Mouse (Mus musculus) brain, adult 10 weeks (tissue): Measurements from ENCODE around the gene Olfr978. TPM values are rescaled to one million over a fixed set of nuclear protein-coding genes. Genes with fewer than 3 reads are reported as not detected.

ENCODE experiments used
- polyA plus RNA-seq: library from polyadenylated mRNA; stranded (reverse); fragments of 350-450 nt; fragmentation: Illumina TruSeq; extraction: RNeasy Lipid Tissue Mini Kit (QIAGEN cat#74804); gene quantifications from one replicate; pipeline ENCODE4 v1.2.3, GENCODE M21; 2015; ENCODE audit warnings: low read depth, low replicate concordance

Olfr978 gene
- not detected for polyA plus RNA-seq

DNA sequence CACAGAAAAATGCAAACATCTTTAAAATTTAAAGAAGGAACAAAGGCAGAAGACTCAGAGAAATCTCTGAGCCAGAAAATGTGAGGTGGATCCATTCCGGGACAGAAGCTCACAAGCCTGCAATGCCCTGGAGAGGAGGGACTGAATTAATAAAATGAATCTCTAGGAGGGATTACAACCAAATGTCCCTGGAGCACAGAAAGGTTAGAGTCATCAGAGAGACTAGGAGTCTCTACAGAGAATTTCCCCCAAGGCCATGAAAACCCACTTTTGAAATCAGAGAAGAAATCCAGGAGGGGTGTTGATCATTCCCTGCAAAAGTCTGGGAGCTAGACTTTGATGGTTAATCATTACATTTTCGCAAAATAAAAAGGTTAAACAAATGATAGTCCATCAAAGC is at the start of gene Olfr978:
Gene Olfr978, plus strand, starts transcription at position 301 of the 400 bp plus-strand sequence.

DNA sequence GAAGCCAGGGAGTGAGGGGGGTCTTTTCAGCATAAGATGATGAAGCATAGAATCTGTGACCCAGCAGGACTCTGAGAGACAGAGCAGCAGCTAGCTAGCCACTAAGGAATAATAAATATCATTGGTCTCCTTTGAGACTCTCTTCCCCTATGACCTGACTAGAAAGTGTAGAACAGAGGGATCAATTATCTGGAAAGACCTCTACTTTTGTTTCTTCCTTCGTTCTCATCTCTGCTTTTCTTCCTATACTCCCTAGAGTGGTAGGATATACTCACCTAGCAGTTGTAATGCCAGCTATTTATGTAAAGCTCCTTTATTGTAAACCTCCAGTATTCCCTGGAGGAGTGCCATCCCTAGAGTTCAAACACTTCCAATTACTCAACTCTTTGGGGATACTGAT is 40.0 kb upstream of the Olfr978 start, which contains the start of gene Olfr975:
Gene Olfr975, minus strand, starts transcription at position 101 of the 400 bp plus-strand sequence.

DNA sequence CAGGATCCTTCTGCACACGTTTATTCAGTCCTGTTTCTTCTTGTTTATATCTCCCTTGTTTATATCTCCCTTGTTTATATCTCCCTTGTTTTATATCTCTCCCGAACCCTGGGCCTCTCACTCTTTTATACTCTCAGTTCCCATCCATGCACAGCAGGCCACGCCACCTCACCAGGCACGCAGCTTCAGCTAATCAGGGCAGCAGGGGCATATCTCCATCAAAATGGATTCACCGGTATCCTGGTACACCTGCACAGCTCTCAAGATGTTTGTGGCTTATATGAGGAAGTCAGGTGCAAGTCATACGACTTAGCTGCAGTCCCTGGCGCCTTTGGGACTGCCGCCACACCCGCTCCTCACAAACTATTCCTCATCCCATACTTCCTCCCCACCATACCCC is 30.9 kb upstream of the Olfr978 start, which contains the start of gene Olfr976:
Gene Olfr976, minus strand, starts transcription at position 101 of the 400 bp plus-strand sequence.

DNA sequence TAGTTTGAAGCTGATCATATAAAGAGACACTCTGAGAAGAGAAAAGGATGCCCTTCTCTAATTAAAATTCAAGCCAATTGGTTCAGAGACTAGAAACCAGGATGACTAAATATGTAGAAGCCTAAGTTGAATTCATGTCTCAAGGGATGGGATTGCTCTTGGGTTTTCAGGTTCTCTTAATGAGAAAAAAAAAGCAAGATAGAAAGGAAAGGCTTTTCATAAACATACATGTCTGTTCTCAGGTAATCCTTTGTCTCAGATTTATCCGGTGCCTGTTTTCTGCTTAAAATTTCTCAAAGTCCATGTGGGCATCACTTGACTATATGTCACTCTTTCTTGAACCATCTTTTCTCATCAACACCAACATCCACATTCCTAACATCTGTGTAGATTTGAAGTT is 11.5 kb downstream of the Olfr978 start, which contains the start of gene Olfr979:
Gene Olfr979, minus strand, starts transcription at position 101 of the 400 bp plus-strand sequence.

DNA sequence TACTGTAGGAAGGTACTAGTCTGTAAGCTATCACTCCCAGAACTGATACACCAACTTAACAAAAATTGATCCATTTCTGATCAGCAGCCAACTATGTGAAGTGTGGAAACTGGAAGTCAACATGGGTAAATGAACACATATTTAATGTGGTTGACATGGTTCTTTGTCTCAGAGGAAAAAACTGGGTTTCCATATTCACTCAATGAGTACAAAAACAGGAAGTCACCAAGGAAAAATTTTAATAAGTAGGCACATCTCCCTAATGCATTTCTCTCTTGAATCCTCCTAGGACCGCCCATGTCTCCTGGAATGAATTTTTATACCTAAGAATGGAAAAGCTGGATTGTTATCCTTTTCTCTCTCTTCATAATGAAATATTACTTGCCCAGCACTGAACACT is 17.6 kb downstream of the Olfr978 start, which contains the start of gene Olfr980:
Gene Olfr980, minus strand, starts transcription at position 101 of the 400 bp plus-strand sequence.

DNA sequence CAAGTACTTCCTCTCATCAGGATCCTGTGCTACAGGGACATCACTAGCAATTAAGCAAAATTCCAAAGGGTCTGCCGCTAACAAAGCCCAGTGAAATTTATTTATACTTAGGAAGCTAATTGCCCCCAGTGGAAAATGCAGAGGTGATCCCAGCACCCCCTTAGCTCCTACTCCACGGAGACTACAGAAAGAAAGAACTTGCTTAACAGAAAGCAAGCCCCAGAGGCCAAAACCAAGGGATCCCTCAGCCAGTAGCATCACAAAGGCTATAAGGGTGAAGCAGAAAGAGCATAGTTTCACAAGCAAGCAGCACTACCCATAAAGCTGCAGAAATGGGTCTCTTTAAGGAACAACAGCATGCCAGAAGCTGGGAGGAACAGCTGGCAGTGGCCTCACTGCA is 29.3 kb downstream of the Olfr978 start, which contains the start of gene Olfr981:
Gene Olfr981, plus strand, starts transcription at position 301 of the 400 bp plus-strand sequence.

Other genes starting within 250 kb of the Olfr978 start
- not detected for gene Olfr967, start 245.9 kb upstream of the Olfr978 start, polyA plus RNA-seq
- gene Olfr968, start 208.9 kb upstream of the Olfr978 start, polyA plus RNA-seq, result not detected
- not detected for gene Olfr969, start 201.2 kb upstream of the Olfr978 start, polyA plus RNA-seq
- not detected for gene Olfr970, start 183.3 kb upstream of the Olfr978 start, polyA plus RNA-seq
- gene Olfr971, start 155.2 kb upstream of the Olfr978 start, polyA plus RNA-seq, result not detected
- gene Olfr972, start 125.7 kb upstream of the Olfr978 start, polyA plus RNA-seq, result not detected
- not detected for gene Olfr229, start 84.8 kb upstream of the Olfr978 start, polyA plus RNA-seq
- gene Olfr974, start 54.6 kb upstream of the Olfr978 start, polyA plus RNA-seq, result not detected
- gene Olfr975, start 40.1 kb upstream of the Olfr978 start, polyA plus RNA-seq, result not detected
- gene Olfr976, start 31.0 kb upstream of the Olfr978 start, polyA plus RNA-seq, result not detected
- not detected for gene Olfr979, start 11.4 kb downstream of the Olfr978 start, polyA plus RNA-seq
- not detected for gene Olfr980, start 17.5 kb downstream of the Olfr978 start, polyA plus RNA-seq
- not detected for gene Olfr981, start 29.4 kb downstream of the Olfr978 start, polyA plus RNA-seq
- gene Olfr982, start 81.7 kb downstream of the Olfr978 start, polyA plus RNA-seq, result not detected
- gene Olfr983, start 101.5 kb downstream of the Olfr978 start, polyA plus RNA-seq, result not detected
- gene Olfr984, start 122.1 kb downstream of the Olfr978 start, polyA plus RNA-seq, result not detected
- not detected for gene Olfr985, start 138.1 kb downstream of the Olfr978 start, polyA plus RNA-seq
- gene Tmem225, start 156.0 kb downstream of the Olfr978 start, polyA plus RNA-seq, result not detected
- gene Olfr986, start 188.8 kb downstream of the Olfr978 start, polyA plus RNA-seq, result not detected
- 4.0 TPM for gene Zfp202, start 200.2 kb downstream of the Olfr978 start, polyA plus RNA-seq